Mouse (Mus musculus) heart, postnatal 14 days (tissue): Measurements from ENCODE around the gene Cadm4. TPM values are rescaled to one million over a fixed set of nuclear protein-coding genes. Genes with fewer than 3 reads are reported as not detected.

Experiments used
- DNase-seq, 2 experiments: peaks; one replicate each; pipeline ENCODE4 v3.0.0; 2021 to 2022
- intact Hi-C: fragments of 180-260 bp; cut with DNase I; formaldehyde crosslinking; loops from one replicate; pipeline ENCODE4 v1.15.1; 2025
- long read RNA-seq, 2 experiments: library from polyadenylated mRNA; stranded (forward); transcript quantifications; one replicate each; pipeline ENCODE4 v2.0.0; 2021
- total RNA-seq, 2 experiments: library from RNA; stranded (reverse); gene quantifications; 2 replicates each; pipeline ENCODE4 v1.2.3; 2021

The Cadm4 gene
- total RNA-seq: 10 to 100 TPM; 14.3 to 14.7 TPM
- long read RNA-seq, experiment 1: 0 reads
- long read RNA-seq, experiment 2, partial matches to known transcripts: 1 of 2 reads
- long read RNA-seq, experiment 2, other reads (novel, unspliced or antisense): 0 of 2 reads

GRCm38 (mm10) chr7:24481474-24482207 lies at the start of gene Cadm4:
Cadm4 (plus strand) TSS chr7:24482023.
- peak; percentile 85 to 89 for DNase-seq
- intact Hi-C loops: loop anchor here (5.0 kb wide), 1 partner anchor 39 kb away; no protein-coding TSS in a partner anchor

DNA sequence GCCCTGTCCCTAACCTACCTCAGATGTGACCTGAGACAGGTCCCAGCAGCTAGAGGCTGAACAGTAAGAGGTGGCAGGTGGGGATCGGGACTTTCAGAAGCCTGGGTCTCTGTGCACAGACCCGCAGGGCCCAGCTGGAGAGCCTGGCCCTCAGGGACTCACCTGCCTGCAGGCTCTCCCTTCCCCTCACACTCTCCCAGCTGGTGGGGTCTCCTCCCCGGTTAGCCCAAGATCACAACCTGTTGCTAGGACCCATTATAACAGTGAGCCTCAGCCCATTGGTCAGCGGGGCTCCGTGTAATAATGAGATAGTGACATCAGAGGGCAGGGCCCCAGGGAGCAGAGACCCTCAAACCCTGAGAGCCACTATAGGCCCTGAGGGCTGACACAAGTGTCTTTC lies 46.5 kb upstream of the Cadm4 start:
- no peak for DNase-seq
- intact Hi-C loops: no loop called here

GRCm38 (mm10) chr7:24437981-24438380 lies 43.8 kb upstream of the Cadm4 start:
- intact Hi-C loops: no loop called here
- peak in 1 of 2 experiments; percentile 38 for DNase-seq

GRCm38 (mm10) chr7:24439191-24439590 lies 42.6 kb upstream of the Cadm4 start:
- intact Hi-C loops: no loop called here
- DNase-seq: no peak

DNA sequence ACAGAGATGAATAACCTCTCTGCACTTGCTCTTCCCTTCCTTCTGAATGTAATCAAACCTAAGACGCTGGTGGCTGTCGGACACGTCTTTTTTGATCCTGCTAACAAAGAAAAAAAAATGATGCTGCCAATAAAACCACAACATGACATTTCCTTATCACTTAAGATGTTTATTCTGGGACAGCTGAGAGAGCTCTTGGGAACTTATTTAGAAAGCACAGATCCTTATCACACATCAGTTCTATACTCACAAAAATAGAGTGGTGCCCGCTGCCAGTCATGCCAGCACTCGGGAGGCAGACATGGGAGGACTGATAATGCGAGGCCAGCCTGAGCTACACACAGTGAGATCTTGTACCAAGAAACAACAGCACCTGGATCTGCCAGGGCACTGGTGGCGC lies 41.9 kb upstream of the Cadm4 start:
- intact Hi-C loops: loop anchor here (5.0 kb wide), 1 partner anchor 42 kb away; the partner anchor contains the start of gene Cadm4
- DNase-seq: no peak

DNA sequence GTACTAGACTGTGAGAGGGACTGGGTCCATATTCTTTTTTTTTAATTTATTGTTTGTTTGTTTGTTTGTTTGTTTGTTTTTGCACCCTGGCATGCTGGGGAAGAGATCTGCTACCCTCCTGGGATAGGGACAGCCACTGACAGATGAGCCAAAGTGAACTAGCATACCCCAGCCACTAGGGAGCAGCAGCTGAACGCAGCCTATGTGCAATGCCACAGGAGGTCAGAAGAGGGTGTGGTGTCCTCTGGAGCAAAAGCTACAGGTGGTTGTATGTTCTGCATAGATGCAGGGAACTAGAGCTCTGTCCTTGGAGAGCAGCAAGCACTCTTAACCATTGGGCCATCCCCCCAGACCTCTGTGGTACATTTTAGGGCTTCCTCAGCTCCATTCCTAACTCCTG lies 40.0 kb upstream of the Cadm4 start:
- intact Hi-C loops: loop anchor here (2.0 to 5.0 kb wide), 2 partner anchors 27 to 41 kb away; partner anchors contain the start of gene Cadm4
- peak; percentile 73 for DNase-seq

DNA sequence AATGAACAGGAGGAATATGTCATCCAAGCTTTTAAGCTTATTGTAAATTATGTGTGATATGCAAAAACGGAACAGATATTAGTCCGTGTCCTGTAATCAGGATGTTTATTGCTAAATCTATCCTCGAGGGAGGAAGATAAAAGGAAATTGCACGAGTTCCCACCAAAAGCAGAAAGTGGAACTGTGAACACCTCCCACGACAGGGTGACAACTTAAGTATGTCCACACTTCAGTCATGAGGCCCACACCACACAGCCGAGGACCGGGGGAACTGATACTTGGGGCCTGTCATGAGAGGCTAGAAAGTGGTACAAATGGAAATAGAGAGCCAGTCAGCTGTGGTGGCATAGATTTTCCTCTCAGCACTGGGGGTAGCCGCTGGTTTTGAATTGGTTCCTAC lies 39.5 kb upstream of the Cadm4 start:
- intact Hi-C loops: loop anchor here (2.0 to 5.0 kb wide), 2 partner anchors 26 to 40 kb away; partner anchors contain the start of gene Cadm4
- DNase-seq: no peak

DNA sequence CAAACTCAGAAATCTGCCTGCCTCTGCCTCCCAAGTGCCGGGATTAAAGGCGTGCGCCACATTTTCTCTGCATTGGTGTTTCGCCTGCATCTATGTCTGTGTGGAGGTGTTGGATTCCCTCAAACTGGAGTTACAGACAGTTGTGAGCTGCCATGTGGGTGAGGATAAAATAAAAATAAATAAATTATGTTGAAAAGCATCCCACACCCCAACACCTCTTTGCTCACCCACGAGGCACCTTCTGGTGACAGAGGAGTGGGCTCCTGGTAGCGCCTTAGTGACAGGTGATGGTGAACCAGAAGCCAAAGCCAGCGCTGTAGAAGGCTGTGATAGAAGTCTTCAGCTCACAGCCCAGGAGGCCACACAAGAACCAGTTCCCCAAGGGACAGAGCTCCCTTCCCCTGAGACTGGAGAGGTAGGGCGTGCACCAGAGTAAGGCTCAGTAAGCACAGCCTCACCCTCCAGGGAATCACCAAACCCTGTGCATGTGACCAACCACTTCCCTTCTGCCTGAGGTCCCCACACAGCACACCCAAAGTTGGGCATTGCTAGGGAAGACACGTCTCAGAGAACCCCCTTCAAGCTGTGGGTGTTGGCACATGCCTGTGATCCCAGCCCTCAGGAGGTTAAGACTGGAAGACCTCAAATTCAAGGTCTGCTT lies 36.4 kb upstream of the Cadm4 start:
- intact Hi-C loops: no loop called here
- no peak for DNase-seq

DNA sequence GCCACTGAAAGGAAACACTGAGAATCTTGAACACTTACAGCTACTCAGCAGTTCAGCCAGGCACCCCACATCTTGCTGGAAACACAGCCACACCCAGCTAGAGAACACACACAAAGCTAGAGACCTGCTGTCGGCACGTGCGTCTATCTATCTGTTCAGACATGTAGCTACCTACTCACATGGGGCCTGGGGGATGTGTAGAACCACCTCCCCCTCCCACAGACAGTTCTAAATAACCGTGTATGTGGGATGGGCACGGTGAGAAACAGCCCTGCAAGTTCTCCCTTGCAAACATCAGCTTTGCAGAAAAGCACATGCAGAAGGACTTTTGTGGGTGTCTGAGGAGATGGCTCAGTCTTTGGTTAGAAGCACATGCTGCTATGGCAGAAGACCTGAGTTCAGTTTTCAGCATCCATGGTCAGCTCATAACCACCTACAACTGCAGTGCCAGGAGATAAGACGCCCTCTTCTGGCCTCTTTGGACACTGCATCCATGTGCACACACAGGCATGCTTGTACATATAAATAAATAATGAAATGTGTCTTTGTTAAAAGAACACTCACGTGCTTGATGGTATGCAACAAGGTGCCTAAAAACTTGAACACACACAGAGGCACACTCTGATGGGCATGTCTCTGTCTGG lies 35.0 kb upstream of the Cadm4 start:
- no peak for DNase-seq
- intact Hi-C loops: no loop called here

GRCm38 (mm10) chr7:24448782-24449517 lies 32.9 kb upstream of the Cadm4 start:
- DNase-seq: no peak
- intact Hi-C loops: no loop called here

GRCm38 (mm10) chr7:24450585-24451017 lies 31.2 kb upstream of the Cadm4 start:
- intact Hi-C loops: no loop called here
- no peak for DNase-seq

DNA sequence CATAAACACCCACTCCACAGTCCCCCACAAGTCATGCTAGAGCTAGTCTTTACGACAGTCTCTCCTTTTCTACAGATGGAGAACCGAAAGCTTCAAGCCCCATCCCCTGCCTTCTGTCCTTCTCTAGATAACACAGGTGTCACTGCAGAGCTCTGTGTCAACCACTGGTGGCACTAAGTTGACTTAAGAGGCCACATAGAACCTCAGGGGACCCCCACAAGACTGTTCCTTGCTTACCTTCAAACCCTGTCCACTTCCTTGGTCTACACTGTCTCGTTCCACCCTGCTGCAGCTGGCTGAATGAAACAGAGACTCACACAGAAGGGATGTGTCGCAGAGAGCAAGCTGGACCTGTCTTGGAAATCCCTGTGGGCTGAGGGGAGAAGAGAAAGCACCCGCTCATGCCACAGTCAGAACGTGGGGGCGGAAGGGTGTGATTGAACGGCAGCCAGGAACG lies 29.9 kb upstream of the Cadm4 start, which contains the start of gene Irgc1:
TSS of gene Irgc1 (minus strand) at position 443 of the 457 bp plus-strand sequence.
- no peak for DNase-seq
- intact Hi-C loops: no loop called here

DNA sequence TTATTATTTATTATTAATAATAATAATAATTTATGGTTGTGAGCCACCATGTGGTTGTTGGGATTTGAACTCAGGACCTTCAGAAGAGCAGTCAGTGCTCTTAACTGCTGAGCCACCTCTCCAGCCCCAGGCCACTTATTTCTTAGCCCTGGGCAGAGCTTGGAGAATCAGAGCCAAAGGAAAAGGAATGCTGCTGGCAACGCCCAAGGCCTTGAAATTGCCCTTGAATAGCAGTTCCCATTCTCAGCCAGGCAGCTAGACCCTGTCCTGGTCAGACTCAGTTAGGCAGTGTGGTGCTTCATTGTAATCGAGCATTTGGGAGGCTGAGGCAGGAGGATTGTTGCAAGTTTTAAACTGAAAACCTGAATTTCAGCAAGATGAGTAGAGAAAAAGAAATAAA lies 27.6 kb upstream of the Cadm4 start:
- intact Hi-C loops: no loop called here
- no peak for DNase-seq

DNA sequence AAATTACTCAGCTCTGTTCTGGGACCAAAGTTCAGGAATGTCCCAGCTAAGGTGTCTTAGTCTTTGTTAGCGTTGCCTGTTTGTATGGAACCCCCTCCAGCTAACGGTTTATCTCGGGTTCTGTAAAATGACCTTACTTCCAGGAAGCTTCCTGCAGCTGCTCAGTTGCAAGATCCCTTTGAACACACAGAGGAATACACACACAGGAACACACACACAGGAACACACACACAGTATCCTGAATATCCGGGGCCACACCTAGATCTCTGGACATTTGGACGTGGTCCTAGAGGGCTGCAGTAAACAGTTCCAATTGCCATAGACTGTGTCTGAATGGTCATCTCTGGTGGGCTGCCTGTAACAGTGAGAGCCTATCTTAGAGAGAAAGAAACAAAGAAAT lies 26.1 kb upstream of the Cadm4 start:
- intact Hi-C loops: no loop called here
- DNase-seq: no peak

- intact Hi-C loops: no loop called here
- no peak for DNase-seq
Measured at GRCm38 (mm10) chr7:24457726-24458370, 24.0 kb upstream of the Cadm4 start.

- intact Hi-C loops: no loop called here
- DNase-seq: no peak
Measured at GRCm38 (mm10) chr7:24459440-24459839, 22.4 kb upstream of the Cadm4 start.

DNA sequence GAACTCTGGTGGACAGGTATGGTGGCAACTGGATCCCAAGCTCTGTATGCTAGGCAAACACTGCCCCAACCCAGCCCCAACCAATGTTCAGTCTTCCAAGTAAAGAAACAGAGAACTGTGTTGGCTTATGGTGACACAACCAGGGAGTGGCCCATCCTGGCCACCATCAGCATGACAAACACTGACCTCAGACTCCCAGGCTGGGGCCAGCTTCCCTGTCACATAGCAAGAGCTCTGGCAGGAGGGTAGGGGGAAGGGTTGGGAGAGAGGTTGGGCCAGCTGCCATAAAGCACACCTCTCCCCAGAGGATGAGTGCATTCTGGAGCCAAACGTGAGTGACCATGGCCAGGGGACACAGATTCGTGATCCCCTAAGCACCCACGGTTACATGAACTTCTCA lies 22.0 kb upstream of the Cadm4 start:
- intact Hi-C loops: no loop called here
- peak; percentile 51 to 53 for DNase-seq

- no peak for DNase-seq
- intact Hi-C loops: no loop called here
Measured at GRCm38 (mm10) chr7:24461376-24462051, 20.3 kb upstream of the Cadm4 start.
